8 mouse cellular contexts compared by ENCODE assay signal in genomic region chr4:135382316-135382715, GRCm38 (mm10). TPM values are rescaled to one million over a fixed set of nuclear protein-coding genes. Genes with fewer than 3 reads are reported as not detected.
A peak's percentile ranks its signal among the peaks of the same experiment; 100 is the strongest.
DNase-seq lines count a peak whose midpoint lies in the region; ATAC-seq and TF ChIP-seq lines count a peak whose summit lies in the region.
"Had no signal": no experiment of that assay in that cellular context is flagged by ENCODE, and none has a peak within 500 bp of the region (broad histone marks: within the 10 kb centered on the region; RNA-seq: fewer than 3 reads in every experiment).

No protein-coding gene starts in this region.

- H3K9ac ChIP-seq in ES-E14 (ENCODE audit: insufficient read depth, low read depth, low read length, poor library complexity, severe bottlenecking): no peak overlapping the region
- no peak overlapping the region for H3K9ac ChIP-seq in liver, postnatal 0 days (replicated peaks)
- H3K9ac ChIP-seq: midbrain, embryonic 12.5 days had no signal

- H3K4me1 ChIP-seq in ES-E14 (ENCODE audit: control insufficient read depth in 2 of 2, insufficient read depth in 2 of 2, low read length in 2 of 2, poor library complexity in 1 of 2): peaks cover 0 to 13% of the 10 kb centered on the region in 2 experiments; a peak in 1 of 4 replicates
- H3K4me1 ChIP-seq in liver, postnatal 0 days (ENCODE audit: insufficient read depth): no peaks in the 10 kb centered on the region
- H3K4me1 ChIP-seq: midbrain, embryonic 12.5 days had no signal

- DNase-seq in CD4-positive helper T cell, adult 2 months (ENCODE audit: low read depth, low spot score): peak; percentile 81
- peak; percentile 81 for DNase-seq in ES-E14 (ENCODE audit: low read depth, low spot score)
- DNase-seq in kidney, adult 8-10 months: peak; percentile 47 to 68
- peak; percentile 80 for DNase-seq in liver, postnatal 0 days
- DNase-seq in right cerebral cortex, postnatal 14 days: peak; percentile 83

- H3K36me3 ChIP-seq in ES-E14 (ENCODE audit: control insufficient read depth, insufficient read depth, low read length, poor library complexity, severe bottlenecking): no peaks in the 10 kb centered on the region
- no peaks in the 10 kb centered on the region for H3K36me3 ChIP-seq in liver, postnatal 0 days (replicated peaks; ENCODE audit: insufficient read depth, low read length)
- H3K36me3 ChIP-seq: midbrain, embryonic 12.5 days had no signal

- H3K27me3 ChIP-seq in liver, postnatal 0 days (ENCODE audit: insufficient read depth, low read length): no peaks in the 10 kb centered on the region

- in situ Hi-C loops in ES-E14 (cut with MboI; ENCODE audit: low sequenced_read_pairs in 2 of 2, unreplicated experiment in 2 of 2): no loop called here

- H3K9me3 ChIP-seq in ES-E14 (ENCODE audit: control insufficient read depth, insufficient read depth, low read depth, low read length): no peaks in the 10 kb centered on the region
- H3K9me3 ChIP-seq in liver, postnatal 0 days (ENCODE audit: low read length): no peaks in the 10 kb centered on the region
- H3K9me3 ChIP-seq: midbrain, embryonic 12.5 days had no signal

- TF ChIP-seq EP300 in liver, postnatal 0 days (IDR thresholded peaks at IDR 0.05; ENCODE audit: low read depth): no peak

- TF ChIP-seq CTCF in liver, postnatal 0 days (IDR thresholded peaks at IDR 0.05; ENCODE audit: low read depth): peak; percentile 99

- H3K27ac ChIP-seq in ES-E14 (ENCODE audit: insufficient read depth, low read depth, low read length, poor library complexity, severe bottlenecking): no peak overlapping the region
- H3K27ac ChIP-seq in liver, postnatal 0 days (ENCODE audit: low read depth): no peak overlapping the region
- H3K27ac ChIP-seq: midbrain, embryonic 12.5 days had no signal

- whole genome bisulfite sequencing in liver, postnatal 0 days (ENCODE audit: insufficient replicate concordance): 4% methylated on average over 14 of the region's 14 CpGs

- H3K4me2 ChIP-seq in liver, postnatal 0 days (ENCODE audit: low read depth, low read length): no peak overlapping the region
- H3K4me2 ChIP-seq: midbrain, embryonic 12.5 days had no signal

- ATAC-seq in cerebellum, adult (ENCODE audit: insufficient number of reproducible peaks, low FRiP score, low TSS enrichment): 0 out of 2 replicates have a peak, but pooled peaks have one; percentile 61
- ATAC-seq in frontal cortex, adult (ENCODE audit: low TSS enrichment): peak; percentile 80; the same call in 1 of the 2 replicates
- 0 out of 2 replicates have a peak, but pooled peaks have one; percentile 40 for ATAC-seq in liver, postnatal 0 days

- no peak overlapping the region for H3K4me3 ChIP-seq in ES-E14 (ENCODE audit: insufficient read depth in 1 of 2, low read depth in 1 of 2, low read length in 2 of 2, poor library complexity in 1 of 2, severe bottlenecking in 1 of 2)
- H3K4me3 ChIP-seq in liver, postnatal 0 days (ENCODE audit: low read depth, low read length): no peak overlapping the region
- H3K4me3 ChIP-seq: midbrain, embryonic 12.5 days had no signal

TF ChIP-seq in ES-E14, 5 proteins besides CTCF, POLR2A, EP300 and RAD21:
- no peak for TF ChIP-seq CHD2 (IDR thresholded peaks at IDR 0.05; ENCODE audit: low read depth, low read length)
- TF ChIP-seq MAFK (IDR thresholded peaks at IDR 0.05; ENCODE audit: insufficient read depth, low read depth, low read length): no peak
- no peak for TF ChIP-seq ZC3H11A (IDR thresholded peaks at IDR 0.05; ENCODE audit: borderline replicate concordance, low read depth, low read length)
- no peak for TF ChIP-seq ZNF384 (IDR thresholded peaks at IDR 0.05; ENCODE audit: low read depth, low read length)
- no peak for TF ChIP-seq HCFC1 (IDR thresholded peaks at IDR 0.05; ENCODE audit: borderline replicate concordance, insufficient read depth, low read length)
TF ChIP-seq in ES-E14: peak in this region for 0.

RNA-seq across cellular contexts. Expression of gene Ncmap, which starts 15.7 kb away (rescaled TPM):
- total RNA-seq in ES-E14 (2012; rRNA removed): 1.2 and 1.6 TPM in 2 replicates
- polyA plus RNA-seq in liver, postnatal 0 days (2015; fragmentation: Nextera tagmentation; extraction: Ambion mirVana): 0.12 and 0.14 TPM in 2 replicates

RNA-seq across cellular contexts. Expression of gene Srrm1, which starts 29.2 kb away (rescaled TPM):
- total RNA-seq in ES-E14 (2012; rRNA removed): 62.4 and 62.8 TPM in 2 replicates
- polyA plus RNA-seq in liver, postnatal 0 days (2015; fragmentation: Nextera tagmentation; extraction: Ambion mirVana): 79.3 and 90.6 TPM in 2 replicates

RNA-seq across cellular contexts. Expression of gene Rcan3, which starts 51.3 kb away (rescaled TPM):
- 11.2 and 14.6 TPM in 2 replicates for total RNA-seq in ES-E14 (2012; rRNA removed)
- polyA plus RNA-seq in liver, postnatal 0 days (2015; fragmentation: Nextera tagmentation; extraction: Ambion mirVana): 3.7 and 4.9 TPM in 2 replicates
